Mouse (Mus musculus) lung, postnatal 0 days (tissue): ENCODE measurements around the gene Tspan32.

Source experiments
- CTCF ChIP-seq: IDR thresholded peaks from 2 replicates; pipeline ENCODE4 v1.5.1; 2016; ENCODE audit warnings: antibody characterized with exemption, mild to moderate bottlenecking
- EP300 ChIP-seq: IDR thresholded peaks from 2 replicates; pipeline ENCODE4 v1.6.1; 2016; ENCODE audit warnings: antibody characterized with exemption, mild to moderate bottlenecking, control low read depth

- TF ChIP-seq CTCF = no peak
- TF ChIP-seq EP300 = no peak
Observed at GRCm38 (mm10) chr7:143053961-143054611, 49.2 kb downstream of the Tspan32 start.
